Mouse (Mus musculus) B cell, adult 2 months (primary cell): ENCODE measurements around the gene 5730455P16Rik.
"Not testable (repeated sequence)": the region's sequence is repeated elsewhere in the genome, so short reads cannot be mapped to it uniquely, and the experiment has no call there.

Source experiments
- DNase-seq, 2 experiments: peaks; one replicate each; pipeline ENCODE4 v3.0.0; 2022

Gene 5730455P16Rik

DNA sequence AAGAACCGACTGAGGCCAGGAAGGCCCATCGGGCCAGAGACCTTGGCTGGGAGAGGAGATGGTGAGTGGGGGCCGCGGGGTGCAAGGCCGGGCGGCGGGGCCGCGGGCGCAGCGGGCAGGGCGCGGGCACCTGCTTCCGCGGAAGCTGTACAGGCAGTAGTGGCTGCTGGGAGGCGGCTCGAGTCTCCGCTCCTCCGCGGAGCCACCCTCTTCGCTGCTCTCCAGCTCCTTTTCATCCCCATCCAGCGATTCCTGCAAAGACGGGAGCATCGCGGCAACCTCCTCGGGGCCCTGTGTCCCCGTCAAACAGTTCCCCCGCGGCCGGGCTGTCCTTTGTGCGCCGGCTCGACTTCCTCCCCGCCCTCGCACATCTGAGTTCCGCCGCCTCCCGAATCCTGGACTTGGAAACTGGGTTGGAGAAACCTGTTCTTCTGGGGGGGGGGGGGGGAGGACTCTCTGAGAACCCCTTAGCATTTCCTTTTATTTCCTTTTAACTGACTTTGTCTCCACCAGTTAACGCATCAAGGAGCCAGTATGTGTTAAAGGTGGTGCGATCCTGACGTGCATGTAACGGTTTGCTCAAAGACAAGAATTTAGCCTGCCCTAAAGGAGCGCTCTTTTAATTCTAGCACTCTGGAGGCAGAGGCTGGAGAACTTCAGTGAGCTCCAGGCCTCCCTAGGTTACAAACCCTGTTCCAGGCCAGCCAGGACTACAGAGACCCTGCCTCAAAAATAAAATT, at the start of gene 5730455P16Rik:
Gene 5730455P16Rik (minus strand): TSS at position 323 of the 740 bp plus-strand sequence.
- peak; percentile 86 to 89 for DNase-seq

DNA sequence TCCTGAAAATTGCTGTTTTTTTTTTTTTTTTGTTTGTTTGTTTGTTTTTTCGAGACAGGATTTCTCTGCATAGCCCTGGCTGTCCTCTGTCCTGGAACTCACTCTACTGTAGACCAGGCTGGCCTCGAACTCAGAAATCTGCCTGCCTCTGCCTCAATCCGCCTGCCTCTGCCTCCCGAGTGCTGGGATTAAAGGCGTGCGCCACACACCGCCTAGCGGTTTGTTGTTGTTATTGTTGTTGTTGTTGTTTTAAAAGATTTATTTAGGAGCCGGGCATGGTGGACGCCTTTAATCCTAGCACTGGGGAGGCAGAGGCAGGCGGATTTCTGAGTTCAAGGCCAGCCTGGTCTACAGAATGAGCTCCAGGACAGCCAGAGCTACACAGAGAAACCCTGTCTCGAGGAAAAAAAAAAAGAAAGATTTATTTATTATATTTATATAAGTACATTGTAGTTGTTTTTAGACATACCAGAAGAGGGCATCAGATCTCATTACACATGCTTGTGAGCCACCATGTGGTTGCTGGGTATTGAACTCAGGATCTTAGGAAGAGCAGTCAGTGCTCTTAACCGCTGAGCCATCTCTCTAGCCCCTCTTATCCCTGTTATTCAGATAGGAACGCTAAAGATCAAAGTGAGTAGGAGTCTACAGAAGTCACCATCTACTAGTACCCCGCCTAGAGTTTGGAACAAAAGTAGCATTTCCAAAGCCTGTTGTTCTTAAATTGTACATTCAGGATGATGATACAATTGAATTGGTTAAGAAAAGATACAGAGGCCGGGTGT, 48.4 kb upstream of the 5730455P16Rik start:
- DNase-seq = not testable (repeated sequence)

DNA sequence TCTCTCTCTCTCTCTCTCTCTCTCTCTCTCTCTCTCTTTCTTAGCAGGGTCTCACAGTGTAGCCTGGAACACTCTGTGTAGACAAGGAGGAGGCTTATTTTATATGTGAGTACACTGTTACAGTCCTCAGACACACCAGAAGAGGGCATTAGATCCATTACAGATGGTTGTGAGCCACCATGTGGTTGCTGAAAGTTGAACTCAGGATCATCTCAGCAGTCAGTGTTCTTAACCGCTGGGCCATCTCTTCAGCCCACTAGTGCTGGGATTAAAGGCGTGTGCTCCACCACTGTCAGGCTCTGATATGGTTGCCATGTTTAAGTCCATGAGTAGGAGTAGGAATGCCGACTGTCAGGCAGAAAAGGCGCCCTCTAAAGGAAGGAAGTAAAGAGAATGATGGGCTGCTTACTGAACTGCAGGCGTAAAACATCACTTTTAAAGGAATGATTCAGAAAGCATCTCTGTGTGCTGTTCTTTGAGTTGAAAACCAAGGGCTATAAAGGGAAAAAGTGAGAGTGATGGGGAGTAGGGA, 47.5 kb upstream of the 5730455P16Rik start:
- no peak for DNase-seq

DNA sequence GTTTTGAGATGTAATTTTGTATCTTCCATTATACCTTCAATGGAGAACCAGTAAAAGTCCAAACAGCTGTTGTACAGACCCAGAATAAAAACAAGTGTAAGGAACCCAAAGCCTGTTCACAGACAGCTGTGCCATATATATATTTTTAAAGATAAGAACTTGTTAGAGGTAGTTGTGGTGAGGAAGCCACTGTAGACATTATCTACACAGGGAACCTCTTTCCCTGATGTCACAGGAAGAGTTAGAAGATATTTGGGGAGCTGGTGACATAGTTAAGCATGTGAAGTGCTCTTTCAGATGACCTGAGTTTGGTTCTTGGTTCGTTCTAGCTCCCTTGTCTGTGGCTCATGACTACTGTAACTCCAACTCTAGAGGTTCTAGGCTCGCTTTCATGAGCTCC, 46.9 kb upstream of the 5730455P16Rik start:
- no peak for DNase-seq

DNA sequence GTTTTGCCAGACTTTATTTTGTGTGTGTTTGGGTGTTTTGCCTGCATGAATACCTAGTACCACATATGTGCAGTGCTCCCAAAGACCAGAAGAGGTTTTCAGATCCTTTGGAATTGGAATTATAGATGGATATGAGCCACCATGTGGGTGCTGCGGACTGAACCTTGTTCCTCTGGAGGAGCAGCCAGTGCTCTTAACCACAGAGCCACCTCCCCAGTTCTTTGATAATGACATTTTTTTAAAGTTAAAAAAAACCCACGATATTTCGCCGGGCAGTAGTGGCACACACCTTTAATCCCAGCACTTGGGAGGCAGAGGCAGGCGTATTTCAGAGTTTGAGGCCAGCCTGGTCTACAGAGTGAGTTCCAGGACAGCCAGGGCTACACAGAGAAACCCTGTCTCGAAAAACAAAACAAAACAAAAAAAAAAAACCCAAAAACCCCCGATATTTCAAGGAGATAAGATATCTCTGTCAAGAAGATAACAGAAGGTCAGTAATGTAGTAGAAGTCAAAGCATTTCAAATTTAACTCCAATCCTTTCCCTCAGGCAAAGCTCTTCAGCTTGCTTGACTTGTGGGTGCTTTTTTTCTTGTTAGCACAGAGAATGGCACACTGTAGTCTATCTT, 43.7 kb upstream of the 5730455P16Rik start:
- no peak for DNase-seq

DNA sequence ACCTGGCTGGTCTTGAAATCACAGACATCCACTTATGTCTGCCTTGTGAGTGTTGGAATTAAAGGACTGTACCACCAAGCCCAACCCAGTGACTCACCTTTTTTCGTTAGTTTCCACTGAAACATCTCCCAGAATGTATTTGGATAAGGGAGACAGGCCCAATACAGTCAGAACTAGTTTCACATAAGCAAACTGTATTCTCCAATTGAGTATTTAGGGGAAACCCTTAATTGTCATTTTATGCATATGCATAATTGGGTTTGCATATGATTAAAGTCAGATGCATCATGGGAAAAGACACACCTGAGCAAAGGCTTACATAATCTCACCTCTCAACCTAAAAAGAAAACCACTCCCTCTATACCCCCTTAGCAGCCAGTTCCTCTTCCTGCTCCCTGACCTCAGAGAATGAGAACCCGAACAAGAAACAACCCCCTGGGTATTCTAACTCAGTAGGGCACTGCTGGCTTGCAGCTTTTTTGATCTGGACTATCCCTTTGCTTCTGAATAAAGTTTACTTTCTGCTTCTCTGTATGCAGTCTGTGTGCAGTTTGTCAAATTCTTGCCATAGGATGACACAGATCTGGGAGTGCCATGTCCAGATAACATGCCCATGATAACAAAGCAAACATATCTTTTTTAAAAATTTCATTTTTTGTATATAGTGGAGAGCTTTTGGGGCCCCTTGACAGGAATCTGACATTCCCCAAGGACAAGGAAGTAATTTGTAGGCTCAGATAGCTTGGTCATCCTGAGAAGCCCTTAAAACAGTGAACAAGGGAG, 42.6 kb upstream of the 5730455P16Rik start:
- no peak for DNase-seq

DNA sequence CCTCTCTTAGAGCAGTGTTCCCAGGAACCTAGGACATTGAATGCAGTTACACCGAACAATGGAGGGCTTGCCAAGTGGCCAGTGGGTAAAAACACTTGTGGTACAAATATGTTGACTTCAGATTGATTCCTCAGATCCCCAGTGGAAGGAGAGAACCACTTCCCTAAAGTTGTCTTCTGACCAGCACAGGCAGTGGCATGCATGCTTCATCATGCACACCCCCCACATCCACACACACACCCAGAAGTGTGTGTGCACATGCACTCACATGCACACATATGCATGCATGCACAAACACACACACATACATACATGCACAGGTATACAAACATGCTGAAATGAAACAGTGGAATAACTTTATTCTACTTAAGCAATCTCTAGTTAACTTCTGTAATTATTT, 41.9 kb upstream of the 5730455P16Rik start:
- DNase-seq = no peak

GRCm38 (mm10) chr11:80417085-80417484, 39.3 kb upstream of the 5730455P16Rik start:
- DNase-seq = no peak

DNA sequence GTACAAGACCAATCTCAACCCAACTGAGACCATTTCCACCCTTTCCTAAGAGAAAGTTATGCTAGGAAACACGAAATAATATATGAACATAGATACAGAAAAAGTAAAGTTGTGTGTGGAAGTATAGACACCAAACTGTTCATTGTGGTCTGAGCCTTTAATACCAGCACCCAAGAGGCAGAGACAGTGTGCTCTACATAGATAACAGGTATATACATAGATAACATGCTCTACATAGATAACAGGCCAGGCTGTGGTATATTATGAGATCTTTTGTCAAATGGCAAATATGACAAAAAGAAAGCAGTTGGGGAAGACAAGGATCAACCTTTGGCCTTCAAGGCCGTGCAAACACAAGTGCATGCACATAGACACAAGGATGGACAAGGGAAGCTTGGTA, 32.5 kb upstream of the 5730455P16Rik start:
- DNase-seq = no peak

DNA sequence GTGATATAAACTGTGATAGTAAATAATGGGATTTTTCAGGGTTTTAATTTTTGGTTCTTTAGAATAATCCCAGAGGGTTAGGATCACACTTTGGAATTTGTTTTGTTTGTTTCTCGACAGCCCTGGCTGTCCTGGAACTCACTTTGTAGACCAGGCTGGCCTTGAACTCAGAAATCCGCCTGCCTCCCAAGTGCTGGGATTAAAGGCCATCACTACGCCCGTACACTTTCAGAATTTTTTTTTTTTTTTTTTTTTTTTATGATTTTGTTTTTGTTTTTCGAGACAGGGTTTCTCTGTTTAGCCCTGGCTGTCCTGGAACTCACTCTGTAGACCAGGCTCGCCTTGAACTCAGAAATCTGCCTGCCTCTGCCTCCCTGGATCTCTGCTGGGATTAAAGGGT, 30.0 kb upstream of the 5730455P16Rik start:
- DNase-seq = not testable (repeated sequence)

- DNase-seq = no peak
These were observed 18.8 kb upstream of the 5730455P16Rik start for GRCm38 (mm10) chr11:80396617-80397016.

DNA sequence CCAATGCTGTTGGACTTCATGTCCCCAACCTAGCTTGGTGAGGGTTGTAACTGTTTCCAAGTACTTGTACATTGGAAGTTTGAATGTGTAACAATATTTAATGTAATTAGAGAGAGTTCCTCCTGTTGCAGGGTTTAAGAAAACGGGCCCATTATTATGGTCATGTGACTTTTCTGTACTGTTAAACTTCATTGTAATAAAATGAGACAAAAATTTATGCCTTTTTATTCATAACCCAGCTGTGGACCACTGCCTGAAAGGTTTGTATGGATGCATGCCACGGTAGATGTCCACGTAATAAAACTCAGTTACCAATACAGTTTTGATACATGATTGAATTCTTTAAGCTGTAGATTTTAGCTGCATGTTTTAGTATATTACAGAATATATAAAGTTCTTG, 18.1 kb upstream of the 5730455P16Rik start:
- DNase-seq = no peak

- no peak for DNase-seq
These were observed 13.7 kb upstream of the 5730455P16Rik start for GRCm38 (mm10) chr11:80391407-80392120.

DNA sequence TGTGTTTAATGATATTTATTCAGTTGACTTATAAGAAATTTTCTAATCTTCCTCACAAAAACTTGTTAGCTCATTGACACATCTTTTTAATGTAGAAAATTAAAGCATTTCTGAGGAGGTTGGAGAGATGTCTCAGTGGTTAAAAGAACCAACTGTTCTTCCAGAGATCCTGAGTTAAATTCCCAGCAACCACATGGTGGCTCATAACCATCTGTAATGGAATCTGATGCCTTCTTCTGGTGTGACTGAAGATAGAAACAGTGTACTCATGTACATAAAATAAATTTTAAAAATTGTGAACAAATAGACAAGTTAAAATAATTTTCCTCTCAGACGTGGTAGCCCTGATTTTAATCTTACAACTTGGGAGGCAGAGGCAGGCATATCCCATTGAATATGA, 12.1 kb upstream of the 5730455P16Rik start:
- DNase-seq = no peak

DNA sequence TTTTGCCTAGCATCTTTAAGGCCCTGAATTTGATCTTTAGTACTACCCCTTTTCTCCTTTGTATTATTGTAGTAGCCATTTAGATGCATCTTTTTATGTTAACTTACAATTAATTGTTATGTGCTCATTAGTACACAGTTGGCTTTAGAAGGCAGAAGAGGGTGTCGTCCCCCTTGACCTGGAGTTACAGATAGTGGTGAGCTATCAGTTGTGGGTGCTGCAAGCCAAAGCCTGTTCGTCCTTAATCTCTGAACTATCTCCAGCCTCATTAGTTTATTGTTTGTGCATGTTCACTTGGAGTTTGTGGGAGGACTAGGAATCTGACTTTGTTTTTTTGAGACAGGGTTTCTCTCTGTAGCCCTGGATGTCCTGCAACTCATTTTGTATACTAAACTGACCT, 9.0 kb upstream of the 5730455P16Rik start:
- DNase-seq = no peak

GRCm38 (mm10) chr11:80385055-80385454, 7.2 kb upstream of the 5730455P16Rik start:
- DNase-seq = no peak

GRCm38 (mm10) chr11:80384461-80384860, 6.6 kb upstream of the 5730455P16Rik start:
- DNase-seq = no peak

DNA sequence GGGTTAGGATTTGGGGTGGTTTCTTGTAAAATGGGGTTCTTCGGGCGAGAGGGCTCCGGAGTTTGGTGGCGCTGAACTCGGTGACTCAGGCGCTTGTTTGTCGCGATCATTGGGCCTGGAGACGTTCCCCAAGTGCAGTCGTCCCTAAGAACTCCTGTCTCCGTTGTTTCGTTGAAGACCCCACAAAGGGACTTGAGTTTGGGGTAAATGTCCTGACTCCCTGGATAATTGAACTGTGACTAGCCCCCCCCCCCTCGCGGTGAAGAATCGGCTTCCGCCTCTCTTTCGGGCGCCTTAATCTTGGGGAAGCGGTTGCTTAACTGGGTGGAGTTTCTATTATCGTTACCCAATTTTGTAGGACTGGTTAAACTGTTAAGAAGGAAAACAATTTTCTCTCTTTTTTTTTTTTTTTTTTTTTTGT, 5.8 kb upstream of the 5730455P16Rik start:
- DNase-seq = no peak

DNA sequence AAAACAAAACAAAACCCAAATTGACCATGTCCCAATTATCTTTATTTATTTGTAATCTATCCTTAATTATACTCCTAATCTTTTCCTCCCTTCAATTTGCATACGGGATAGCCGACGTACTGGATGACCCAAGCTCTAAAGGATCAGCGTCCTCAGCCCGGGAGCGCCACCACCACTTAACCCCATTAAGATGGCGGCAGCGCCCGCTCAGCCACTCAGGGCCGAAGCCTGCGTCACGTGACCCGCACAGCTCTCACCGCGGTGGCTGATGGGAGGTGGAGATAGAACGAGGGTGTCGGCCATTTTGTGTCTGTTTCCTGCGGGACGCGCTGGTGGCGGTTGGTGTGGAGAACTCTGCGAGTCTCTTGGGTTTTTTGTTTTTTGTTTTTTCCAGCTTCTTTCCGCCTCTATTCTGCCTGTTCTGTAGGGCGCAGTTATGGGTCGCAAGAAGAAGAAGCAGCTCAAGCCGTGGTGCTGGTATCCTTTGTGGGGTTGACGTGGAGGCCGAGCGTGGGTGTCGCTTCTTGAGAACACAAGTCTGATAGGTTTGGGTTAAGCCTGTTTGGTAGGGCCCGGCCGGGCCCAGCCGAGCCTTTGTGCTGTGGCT, 5.3 kb upstream of the 5730455P16Rik start, which contains the start of gene Zfp207:
Gene Zfp207 (plus strand): TSS at position 261 of the 607 bp plus-strand sequence.
- DNase-seq = peak; percentile 96 to 97

- peak; percentile 54 to 61 for DNase-seq
These were observed 4.8 kb upstream of the 5730455P16Rik start for GRCm38 (mm10) chr11:80382626-80383018.

- DNase-seq = not testable (repeated sequence)
These were observed 1.4 kb upstream of the 5730455P16Rik start for GRCm38 (mm10) chr11:80379184-80379583.
